Mouse (Mus musculus) testis, adult 2 months (tissue): Measurements from ENCODE around the gene Rpn2. TPM values are rescaled to one million over a fixed set of nuclear protein-coding genes. Genes with fewer than 3 reads are reported as not detected.
A peak's percentile ranks its signal among the peaks of the same experiment; 100 is the strongest.

Experiments used
- H3K27ac ChIP-seq: fragments of 200-500 bp; 2 replicates; pipeline ENCODE4 v1.5.1; 2012; ENCODE audit warnings: low read depth, low read length; ENCODE audit not compliant: control insufficient read depth, insufficient read depth
- H3K27me3 ChIP-seq: fragments of 200-500 bp; 2 replicates; pipeline ENCODE4 v1.6.1; 2012; ENCODE audit warnings: mild to moderate bottlenecking, low read length, moderate library complexity; ENCODE audit not compliant: control insufficient read depth, insufficient read depth
- H3K36me3 ChIP-seq: fragments of 200-500 bp; 2 replicates; pipeline ENCODE4 v1.6.1; 2012; ENCODE audit warnings: mild to moderate bottlenecking, low read length; ENCODE audit not compliant: control insufficient read depth, insufficient read depth
- H3K4me1 ChIP-seq: fragments of 200-500 bp; 2 replicates; pipeline ENCODE4 v1.6.1; 2012; ENCODE audit warnings: low read length; ENCODE audit not compliant: control insufficient read depth, insufficient read depth
- H3K4me3 ChIP-seq: fragments of 200-500 bp; 2 replicates; pipeline ENCODE4 v1.5.1; 2012; ENCODE audit warnings: low read depth, mild to moderate bottlenecking, low read length, moderate library complexity, mixed read lengths; ENCODE audit not compliant: control insufficient read depth
- CTCF ChIP-seq: fragments of 200-500 bp; IDR thresholded peaks from 2 replicates; pipeline ENCODE4 v1.5.1; 2012; ENCODE audit warnings: low read depth, mild to moderate bottlenecking, inconsistent platforms, low read length, moderate library complexity; ENCODE audit not compliant: control insufficient read depth, insufficient read depth, insufficient replicate concordance
- POLR2A ChIP-seq: fragments of 200-500 bp; IDR thresholded peaks from 2 replicates; pipeline ENCODE4 v1.6.1; 2012; ENCODE audit warnings: low read depth, mild to moderate bottlenecking, inconsistent platforms, low read length, moderate library complexity; ENCODE audit not compliant: control insufficient read depth
- polyA plus RNA-seq: library from polyadenylated mRNA; depleted of rRNA; stranded (reverse); fragments of >200 nt; gene quantifications from 2 replicates; pipeline ENCODE4 v1.2.3, GENCODE M21; 2012

Gene Rpn2
- polyA plus RNA-seq, 1 experiment: 406 TPM

- no peaks in the 10 kb centered on the region for H3K27me3 ChIP-seq
- H3K36me3 ChIP-seq: peaks cover 7% of the 10 kb centered on the region
- no peaks in the 10 kb centered on the region for H3K4me1 ChIP-seq
- TF ChIP-seq CTCF (no peak), POLR2A (no peak)
- peak overlapping the region; percentile 39; the same call in 1 of the 2 replicates for H3K4me3 ChIP-seq
- no peak overlapping the region for H3K27ac ChIP-seq
These were observed 42.1 kb downstream of the Rpn2 start for GRCm38 (mm10) chr2:157320886-157321285.

- H3K4me3 ChIP-seq: peak overlapping the region; percentile 47
- no peaks in the 10 kb centered on the region for H3K27me3 ChIP-seq
- TF ChIP-seq POLR2A (no peak), CTCF (no peak)
- H3K27ac ChIP-seq: peak overlapping the region; percentile 5; the same call in 1 of the 2 replicates
- peaks cover 3% of the 10 kb centered on the region for H3K36me3 ChIP-seq
- H3K4me1 ChIP-seq: no peaks in the 10 kb centered on the region; the same call in 1 of the 2 replicates
These were observed 43.4 kb downstream of the Rpn2 start for GRCm38 (mm10) chr2:157322029-157322766.

- Histone ChIP-seq H3K27me3 (no peaks in the 10 kb centered on the region), H3K4me1 (peaks cover 11% of the 10 kb centered on the region), H3K4me3 (no peak overlapping the region), H3K27ac (no peak overlapping the region), H3K36me3 (peaks cover 3% of the 10 kb centered on the region)
- no peak for TF ChIP-seq CTCF
- no peak for TF ChIP-seq POLR2A
These were observed 46.4 kb downstream of the Rpn2 start for GRCm38 (mm10) chr2:157325238-157325637.

GRCm38 (mm10) chr2:157328106-157328505, 49.3 kb downstream of the Rpn2 start:
- peaks cover 11% of the 10 kb centered on the region for H3K4me1 ChIP-seq
- H3K27ac ChIP-seq: peak overlapping the region; percentile 93
- no peaks in the 10 kb centered on the region for H3K27me3 ChIP-seq
- peak overlapping the region; percentile 74 for H3K4me3 ChIP-seq
- H3K36me3 ChIP-seq: no peaks in the 10 kb centered on the region; the same call in none of the 2 replicates
- TF ChIP-seq POLR2A: peak; percentile 48; the same call in 1 of the 2 replicates
- TF ChIP-seq CTCF: no peak

- H3K4me3 ChIP-seq: peak overlapping the region; percentile 74
- H3K27me3 ChIP-seq: no peaks in the 10 kb centered on the region
- peak overlapping the region; percentile 93 for H3K27ac ChIP-seq
- TF ChIP-seq POLR2A (no peak), CTCF (no peak)
- peaks cover 11% of the 10 kb centered on the region for H3K4me1 ChIP-seq
- no peaks in the 10 kb centered on the region; the same call in none of the 2 replicates for H3K36me3 ChIP-seq
These were observed 49.8 kb downstream of the Rpn2 start for GRCm38 (mm10) chr2:157328570-157328969.

GRCm38 (mm10) chr2:157332059-157332458, 53.2 kb downstream of the Rpn2 start:
- no peaks in the 10 kb centered on the region for H3K27me3 ChIP-seq
- H3K4me3 ChIP-seq: no peak overlapping the region
- H3K27ac ChIP-seq: no peak overlapping the region
- peaks cover 11% of the 10 kb centered on the region for H3K4me1 ChIP-seq
- no peak for TF ChIP-seq CTCF
- TF ChIP-seq POLR2A: no peak
- no peaks in the 10 kb centered on the region; the same call in none of the 2 replicates for H3K36me3 ChIP-seq

GRCm38 (mm10) chr2:157338663-157339062, 59.8 kb downstream of the Rpn2 start:
- TF ChIP-seq CTCF (peak; percentile 86; the same call in 1 of the 2 replicates), POLR2A (no peak)
- Histone ChIP-seq H3K27me3 (no peaks in the 10 kb centered on the region), H3K4me3 (no peak overlapping the region), H3K27ac (no peak overlapping the region), H3K36me3 (no peaks in the 10 kb centered on the region), H3K4me1 (no peaks in the 10 kb centered on the region)

- H3K27me3 ChIP-seq: no peaks in the 10 kb centered on the region
- H3K27ac ChIP-seq: no peak overlapping the region
- H3K4me1 ChIP-seq: no peaks in the 10 kb centered on the region
- no peaks in the 10 kb centered on the region for H3K36me3 ChIP-seq
- no peak for TF ChIP-seq CTCF
- no peak for TF ChIP-seq POLR2A
- H3K4me3 ChIP-seq: no peak overlapping the region
These were observed 60.7 kb downstream of the Rpn2 start for GRCm38 (mm10) chr2:157339532-157339931.
